Mouse (Mus musculus): Measurements from ENCODE around the gene Tldc2. TPM values are rescaled to one million over a fixed set of nuclear protein-coding genes. Genes with fewer than 3 reads are reported as not detected.

Tldc2 gene
- total and polyA plus RNA-seq, 3 experiments, result not detected

- H3K4me1 ChIP-seq (ENCODE audit: control insufficient read depth in 1 of 2, insufficient read depth in 2 of 2), result peaks cover 30 to 62% of the 10 kb centered on the region in 2 experiments
- TF ChIP-seq HCFC1 (IDR thresholded peaks at IDR 0.05; ENCODE audit: low read depth, low read length) (no peak), NRF1 (IDR thresholded peaks at IDR 0.05; ENCODE audit: low read depth, low read length) (no peak), POLR2AphosphoS2 (IDR thresholded peaks at IDR 0.05; ENCODE audit: low read depth, low read length) (no peak), SIN3A (IDR thresholded peaks at IDR 0.05; ENCODE audit: low read length) (no peak), UBTF (IDR thresholded peaks at IDR 0.05; ENCODE audit: low read depth, low read length) (no peak), MAZ (IDR thresholded peaks at IDR 0.05; ENCODE audit: low read depth, low read length) (no peak), ZMIZ1 (IDR thresholded peaks at IDR 0.05; ENCODE audit: low read depth, low read length) (no peak), POLR2A (IDR thresholded peaks at IDR 0.05; ENCODE audit: low read depth, low read length) (no peak), BHLHE40 (IDR thresholded peaks at IDR 0.05; ENCODE audit: low read depth, low read length) (no peak)
Measured at GRCm38 (mm10) chr2:157065879-157066226, 21.0 kb upstream of the Tldc2 start.

GRCm38 (mm10) chr2:157066731-157067430, 20.0 kb upstream of the Tldc2 start:
- H3K4me3 ChIP-seq (replicated peaks in 1 of 3; ENCODE audit: low read depth in 2 of 3, low read length in 2 of 3, poor library complexity in 1 of 3), result no peak overlapping the region
- TF ChIP-seq RAD21 (IDR thresholded peaks at IDR 0.05; ENCODE audit: low read depth, low read length) (no peak), USF1 (IDR thresholded peaks at IDR 0.05; ENCODE audit: low read depth, low read length) (no peak), MAFK (IDR thresholded peaks at IDR 0.05; ENCODE audit: insufficient replicate concordance, low read length) (no peak), MAZ (IDR thresholded peaks at IDR 0.05; ENCODE audit: low read depth, low read length) (no peak), POLR2A (IDR thresholded peaks at IDR 0.05; ENCODE audit: low read depth, low read length) (no peak), NRF1 (IDR thresholded peaks at IDR 0.05; ENCODE audit: low read depth, low read length) (no peak), EP300 (IDR thresholded peaks at IDR 0.05; ENCODE audit: low read length) (no peak), E2F4 (IDR thresholded peaks at IDR 0.05; ENCODE audit: insufficient replicate concordance, low read depth, low read length) (no peak), MXI1 (IDR thresholded peaks at IDR 0.05; ENCODE audit: low read depth, low read length) (no peak), TBP (conservative IDR thresholded peaks at IDR 0.05; ENCODE audit: low read depth, low read length) (no peak), ETS1 (conservative IDR thresholded peaks at IDR 0.05; ENCODE audit: low read depth, low read length) (no peak), SMC3 (IDR thresholded peaks at IDR 0.05; ENCODE audit: low read depth, low read length) (no peak), TCF12 (IDR thresholded peaks at IDR 0.05; ENCODE audit: low read depth, low read length) (no peak), USF2 (conservative IDR thresholded peaks at IDR 0.05; ENCODE audit: low read depth, low read length) (no peak), NELFE (IDR thresholded peaks at IDR 0.05; ENCODE audit: low read depth, low read length) (no peak), POLR2AphosphoS2 (IDR thresholded peaks at IDR 0.05; ENCODE audit: low read depth, low read length) (no peak)
- no peaks in the 10 kb centered on the region for H3K27me3 ChIP-seq (replicated peaks)
- in situ Hi-C loops (cut with MboI; ENCODE audit: low pct_ligation_motif_present, low pct_unique_long_range_greater_than_20kb, low sequenced_read_pairs), result no loop called here
- peaks cover 39 to 72% of the 10 kb centered on the region in 2 experiments for H3K4me1 ChIP-seq (ENCODE audit: control insufficient read depth in 1 of 2, insufficient read depth in 2 of 2)
- no peaks in the 10 kb centered on the region for H3K9me3 ChIP-seq (replicated peaks; ENCODE audit: low read length)
- H3K4me2 ChIP-seq (ENCODE audit: insufficient read depth, low read depth, poor library complexity, severe bottlenecking), result no peak overlapping the region
- no peak overlapping the region for H3K9ac ChIP-seq (ENCODE audit: insufficient read depth, low read depth)
- no peak for DNase-seq (ENCODE audit: extremely low read depth)
- dilution Hi-C loops (cut with MboI; ENCODE audit: extremely low pct_ligation_motif_present, extremely low pct_unique_long_range_greater_than_20kb, low sequenced_read_pairs), result no loop called here
- no peaks in the 10 kb centered on the region for H3K36me3 ChIP-seq (replicated peaks in 1 of 2; ENCODE audit: control insufficient read depth in 1 of 2, insufficient read depth in 1 of 2, low read length in 1 of 2)
- no peak overlapping the region for H3K27ac ChIP-seq (ENCODE audit: insufficient read depth, low read depth)
- no peaks in the 10 kb centered on the region for H3K79me2 ChIP-seq (replicated peaks; ENCODE audit: control insufficient read depth, extremely low read depth, insufficient read depth, poor library complexity, severe bottlenecking)

More at GRCm38 (mm10) chr2:157065879-157066226, 21.0 kb upstream of the Tldc2 start:
- Histone ChIP-seq H3K27ac (ENCODE audit: insufficient read depth, low read depth) (no peak overlapping the region), H3K4me2 (ENCODE audit: insufficient read depth, low read depth, poor library complexity, severe bottlenecking) (no peak overlapping the region), H3K4me3 (replicated peaks in 1 of 3; ENCODE audit: low read depth in 2 of 3, low read length in 2 of 3, poor library complexity in 1 of 3) (no peak overlapping the region), H3K9me3 (replicated peaks; ENCODE audit: low read length) (no peaks in the 10 kb centered on the region), H3K9ac (ENCODE audit: insufficient read depth, low read depth) (no peak overlapping the region), H3K36me3 (replicated peaks in 1 of 2; ENCODE audit: control insufficient read depth in 1 of 2, insufficient read depth in 1 of 2, low read length in 1 of 2) (no peaks in the 10 kb centered on the region), H3K27me3 (replicated peaks) (no peaks in the 10 kb centered on the region), H3K79me2 (replicated peaks; ENCODE audit: control insufficient read depth, extremely low read depth, insufficient read depth, poor library complexity, severe bottlenecking) (no peaks in the 10 kb centered on the region)
- no peak for DNase-seq (ENCODE audit: extremely low read depth)
- dilution Hi-C loops (cut with MboI; ENCODE audit: extremely low pct_ligation_motif_present, extremely low pct_unique_long_range_greater_than_20kb, low sequenced_read_pairs), result no loop called here
- in situ Hi-C loops (cut with MboI; ENCODE audit: low pct_ligation_motif_present, low pct_unique_long_range_greater_than_20kb, low sequenced_read_pairs), result no loop called here

Data from CH12.LX (cell line).